Mouse (Mus musculus) right cerebral cortex, postnatal 4 days (tissue): ENCODE measurements around the gene Kat8.
A peak's percentile ranks its signal among the peaks of the same experiment; 100 is the strongest.
"Not testable (repeated sequence)": the region's sequence is repeated elsewhere in the genome, so short reads cannot be mapped to it uniquely, and the experiment has no call there.

Source experiments
- DNase-seq: peaks from one replicate; pipeline ENCODE4 v3.0.0-alpha.2; 2022

Kat8 gene

GRCm38 (mm10) chr7:127932273-127933031 lies 20.1 kb downstream of the Kat8 start:
- no peak for DNase-seq

- no peak for DNase-seq
These were observed 21.8 kb downstream of the Kat8 start for GRCm38 (mm10) chr7:127934075-127934474.

GRCm38 (mm10) chr7:127935028-127935722 lies 22.9 kb downstream of the Kat8 start:
- DNase-seq = peak; percentile 91

GRCm38 (mm10) chr7:127935748-127936159 lies 23.4 kb downstream of the Kat8 start:
- DNase-seq = no peak

GRCm38 (mm10) chr7:127936216-127936884 lies 24.0 kb downstream of the Kat8 start:
- no peak for DNase-seq

GRCm38 (mm10) chr7:127942097-127942496 lies 29.8 kb downstream of the Kat8 start:
- DNase-seq = not testable (repeated sequence)

GRCm38 (mm10) chr7:127944614-127945013 lies 32.3 kb downstream of the Kat8 start:
- DNase-seq = no peak

GRCm38 (mm10) chr7:127946470-127947023 lies 34.2 kb downstream of the Kat8 start, which contains the start of gene Prss36:
TSS of gene Prss36 (minus strand) at chr7:127946725.
- no peak for DNase-seq

GRCm38 (mm10) chr7:127952864-127953581 lies 40.7 kb downstream of the Kat8 start:
- no peak for DNase-seq

- no peak for DNase-seq
These were observed 47.0 kb downstream of the Kat8 start for GRCm38 (mm10) chr7:127959364-127959763.

- DNase-seq = no peak
These were observed 54.1 kb downstream of the Kat8 start for GRCm38 (mm10) chr7:127966371-127966918.

- peak; percentile 98 for DNase-seq
These were observed 54.9 kb downstream of the Kat8 start, which contains the start of gene Fus for GRCm38 (mm10) chr7:127967004-127967921. TSS of gene Fus (plus strand) at chr7:127967457.

- peak; percentile 58 for DNase-seq
These were observed 55.9 kb downstream of the Kat8 start for GRCm38 (mm10) chr7:127967922-127968828.

GRCm38 (mm10) chr7:127974413-127974930 lies 62.2 kb downstream of the Kat8 start:
- DNase-seq = no peak
